Mouse (Mus musculus): ENCODE measurements around the gene Scel. TPM values are rescaled to one million over a fixed set of nuclear protein-coding genes. Genes with fewer than 3 reads are reported as not detected.

Scel gene
- polyA plus RNA-seq, 1 experiment from 2014 or later: 0.10 TPM

Small RNA genes lying within 50 kb of the gene (microRNA-seq; reads per million reads assigned to microRNA genes)
- not detected for gene Gm22877

Other genes with a start within 250 kb of the Scel start
- 36.2 and 37.7 TPM in 2 replicates for gene Mycbp2, start 166.5 kb upstream of the Scel start, polyA plus RNA-seq (2015; fragmentation: Nextera tagmentation; extraction: Ambion mirVana)
- 11.4 and 14.0 TPM in 2 replicates for gene Slain1, start 136.9 kb downstream of the Scel start, polyA plus RNA-seq (2015; fragmentation: Nextera tagmentation; extraction: Ambion mirVana)